Mouse (Mus musculus) stomach, embryonic 14.5 days (tissue): Measurements from ENCODE around the gene Trim17. TPM values are rescaled to one million over a fixed set of nuclear protein-coding genes. Genes with fewer than 3 reads are reported as not detected.

Experiments used
- ATAC-seq: fragments of 200-750 bp; cut with Nextera tagmentation; 2 replicates; pipeline ENCODE4 v1.8.0; 2017; ENCODE audit warnings: low read depth, moderate TSS enrichment; ENCODE audit not compliant: insufficient number of reproducible peaks, insufficient read depth, low FRiP score
- H3K27ac ChIP-seq: fragments of 300-500 bp; sonication (generic); 2 replicates; pipeline ENCODE4 v1.5.1; 2014; ENCODE audit warnings: mild to moderate bottlenecking, low read length, moderate library complexity, mixed read lengths
- H3K27me3 ChIP-seq: fragments of 300-500 bp; sonication (generic); 2 replicates; pipeline ENCODE4 v1.6.1; 2014; ENCODE audit warnings: low read length, control low read depth, mixed read lengths; ENCODE audit not compliant: control insufficient read depth, insufficient read depth
- H3K36me3 ChIP-seq: fragments of 300-500 bp; sonication (generic); 2 replicates; pipeline ENCODE4 v1.6.1; 2014; ENCODE audit warnings: mild to moderate bottlenecking, control low read depth, low read length, moderate library complexity, mixed read lengths; ENCODE audit not compliant: control insufficient read depth, insufficient read depth
- H3K4me1 ChIP-seq: fragments of 300-500 bp; sonication (generic); 2 replicates; pipeline ENCODE4 v1.6.1; 2014; ENCODE audit warnings: low read length, control low read depth, mixed read lengths; ENCODE audit not compliant: control insufficient read depth, insufficient read depth
- H3K4me2 ChIP-seq: fragments of 300-500 bp; sonication (generic); replicated peaks from 2 replicates; pipeline ENCODE4 v1.6.1; 2014; ENCODE audit warnings: low read depth, low read length, control low read depth
- H3K4me3 ChIP-seq: fragments of 300-500 bp; sonication (generic); 2 replicates; pipeline ENCODE4 v1.5.1; 2014; ENCODE audit warnings: low read depth, low read length, control low read depth
- H3K9ac ChIP-seq: fragments of 300-500 bp; sonication (generic); replicated peaks from 2 replicates; pipeline ENCODE4 v1.6.1; 2014; ENCODE audit warnings: low read depth, mild to moderate bottlenecking, control low read depth, low read length, moderate library complexity, mixed read lengths
- H3K9me3 ChIP-seq: fragments of 300-500 bp; sonication (generic); 2 replicates; pipeline ENCODE4 v1.6.1; 2016; ENCODE audit warnings: low read depth, low read length, control low read depth; ENCODE audit not compliant: control insufficient read depth
- WGBS: fragments of 180-500 bp; shearing (Covaris S2); extraction: QIAGEN DNeasy Blood & Tissue Kit; methylation state at CpG from one replicate; pipeline ENCODE4 v1.1.7; 2014; 5-methylcytosine and 5-hydroxymethylcytosine counted together
- polyA plus RNA-seq: library from polyadenylated mRNA; unstranded; fragments of >200 nt; fragmentation: Nextera tagmentation; extraction: Ambion mirVana; gene quantifications from 2 replicates; pipeline ENCODE4 v1.2.1, GENCODE M21; 2014

Trim17 gene
- polyA plus RNA-seq, 1 experiment from 2014 or later = 0.20 TPM

DNA sequence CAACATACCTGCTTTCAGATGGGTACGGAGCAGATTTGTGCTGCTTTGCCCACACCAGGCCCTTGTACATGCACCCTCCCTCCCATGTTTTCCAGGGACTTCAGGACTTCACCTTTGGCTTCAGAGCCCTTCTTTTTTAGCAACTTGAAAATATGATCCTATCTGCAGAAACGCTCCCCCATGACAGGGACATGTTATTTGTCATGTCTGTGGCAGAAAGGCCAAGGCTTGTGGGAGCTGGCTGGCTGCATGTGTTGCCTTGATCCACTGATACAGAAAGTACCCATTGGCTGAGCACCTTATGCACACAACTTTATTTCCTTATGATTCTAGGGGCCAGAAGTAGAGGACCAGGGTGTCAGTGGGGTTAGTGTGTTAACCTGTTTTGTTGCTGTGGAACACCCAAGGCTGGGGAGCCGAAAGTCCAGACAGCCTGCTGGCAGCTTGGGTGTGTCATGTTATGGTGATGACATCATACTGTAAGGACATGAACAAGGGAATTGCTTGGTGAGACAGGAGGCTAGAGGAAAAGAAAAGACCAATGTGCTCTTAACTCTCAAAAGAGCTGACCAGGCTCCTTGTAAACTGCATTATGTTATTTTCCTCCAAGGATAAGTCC, 30.9 kb downstream of the Trim17 start:
- Histone ChIP-seq H3K4me1 (no peaks in the 10 kb centered on the region), H3K9ac (no peak overlapping the region), H3K9me3 (no peaks in the 10 kb centered on the region), H3K27me3 (no peaks in the 10 kb centered on the region), H3K27ac (no peak overlapping the region), H3K4me2 (no peak overlapping the region), H3K4me3 (no peak overlapping the region), H3K36me3 (peaks cover 54% of the 10 kb centered on the region)
- ATAC-seq = no peak
- 87% methylated on average over 3 of the region's 3 CpGs for WGBS

- H3K4me1 ChIP-seq = no peaks in the 10 kb centered on the region
- H3K4me2 ChIP-seq = no peak overlapping the region
- no peaks in the 10 kb centered on the region for H3K27me3 ChIP-seq
- H3K9me3 ChIP-seq = no peaks in the 10 kb centered on the region
- peaks cover 51% of the 10 kb centered on the region for H3K36me3 ChIP-seq
- H3K27ac ChIP-seq = no peak overlapping the region
- no peak for ATAC-seq
- H3K9ac ChIP-seq = no peak overlapping the region
- H3K4me3 ChIP-seq = no peak overlapping the region
- 94% methylated on average over 4 of the region's 4 CpGs for WGBS
Measured at GRCm38 (mm10) chr11:58989166-58989565, 34.7 kb downstream of the Trim17 start.

DNA sequence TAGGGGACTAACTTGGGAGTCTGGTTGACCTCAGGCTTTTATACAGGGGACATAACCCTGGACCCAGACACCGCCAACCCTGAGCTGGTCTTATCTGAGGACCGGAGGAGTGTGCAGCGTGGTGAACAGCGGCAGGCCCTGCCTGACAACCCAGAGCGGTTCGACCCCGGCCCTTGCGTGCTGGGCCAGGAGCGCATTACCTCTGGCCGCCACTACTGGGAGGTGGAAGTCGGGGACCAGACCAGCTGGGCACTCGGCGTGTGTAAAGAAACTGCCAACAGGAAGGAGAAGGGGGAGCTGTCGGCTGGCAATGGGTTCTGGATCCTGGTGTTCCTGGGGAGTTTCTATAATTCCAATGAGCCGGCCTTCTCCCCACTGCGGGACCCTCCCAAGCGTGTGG, 35.7 kb downstream of the Trim17 start:
- no peaks in the 10 kb centered on the region for H3K4me1 ChIP-seq
- H3K4me2 ChIP-seq = no peak overlapping the region
- 90% methylated on average over 17 of the region's 17 CpGs for WGBS
- H3K9me3 ChIP-seq = no peaks in the 10 kb centered on the region
- H3K4me3 ChIP-seq = no peak overlapping the region
- no peak overlapping the region for H3K27ac ChIP-seq
- H3K36me3 ChIP-seq = peaks cover 44% of the 10 kb centered on the region
- no peak for ATAC-seq
- H3K27me3 ChIP-seq = no peaks in the 10 kb centered on the region
- no peak overlapping the region for H3K9ac ChIP-seq

DNA sequence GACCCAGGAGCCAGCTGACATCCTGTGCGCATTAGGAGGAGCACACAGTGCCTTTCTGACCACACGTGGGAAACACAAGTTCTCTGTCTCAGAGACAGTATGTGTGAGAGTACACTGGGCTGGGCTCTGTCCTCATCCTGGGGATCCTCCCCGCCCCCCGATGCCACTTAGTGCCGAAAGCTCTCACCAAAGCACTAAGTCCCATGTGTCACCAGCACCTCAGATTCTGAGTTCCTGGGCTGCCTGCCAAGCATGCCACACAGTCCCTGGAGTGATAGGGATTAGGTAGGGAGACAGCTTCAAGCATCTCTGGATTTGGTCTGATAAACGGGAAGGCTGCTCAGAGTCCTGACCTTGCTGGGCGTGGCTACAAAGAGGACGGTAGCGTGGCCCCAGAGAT, 36.3 kb downstream of the Trim17 start:
- H3K9ac ChIP-seq = no peak overlapping the region
- no peaks in the 10 kb centered on the region for H3K4me1 ChIP-seq
- H3K27me3 ChIP-seq = no peaks in the 10 kb centered on the region
- no peaks in the 10 kb centered on the region for H3K9me3 ChIP-seq
- H3K4me3 ChIP-seq = no peak overlapping the region
- no peak overlapping the region for H3K27ac ChIP-seq
- no peak for ATAC-seq
- H3K36me3 ChIP-seq = peaks cover 38% of the 10 kb centered on the region
- no peak overlapping the region for H3K4me2 ChIP-seq
- WGBS = 78% methylated on average over 9 of the region's 9 CpGs

DNA sequence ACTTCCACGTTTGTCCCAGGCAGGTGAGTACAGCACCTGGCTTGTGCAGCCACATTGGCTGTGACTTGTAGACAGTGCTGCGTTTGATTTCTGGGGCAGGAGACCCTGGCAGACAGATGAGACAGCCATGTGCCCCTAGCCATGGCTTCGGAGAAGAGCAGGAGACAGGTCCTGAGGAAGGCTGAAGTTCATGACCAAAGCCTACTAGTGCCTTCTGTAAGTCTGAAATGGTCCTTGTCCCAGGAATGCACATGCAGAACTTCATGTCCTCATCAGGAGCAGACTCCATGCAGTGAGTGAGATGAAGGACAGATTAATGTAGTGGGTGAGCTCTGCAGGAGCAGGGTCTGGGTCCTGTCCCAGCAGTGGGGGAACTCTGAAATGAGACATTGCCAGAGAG, 37.4 kb downstream of the Trim17 start:
- 80% methylated on average over 3 of the region's 3 CpGs for WGBS
- H3K36me3 ChIP-seq = peaks cover 33% of the 10 kb centered on the region
- ATAC-seq = no peak
- H3K4me3 ChIP-seq = no peak overlapping the region
- no peak overlapping the region for H3K9ac ChIP-seq
- H3K9me3 ChIP-seq = no peaks in the 10 kb centered on the region
- H3K27me3 ChIP-seq = no peaks in the 10 kb centered on the region
- no peaks in the 10 kb centered on the region for H3K4me1 ChIP-seq
- H3K27ac ChIP-seq = no peak overlapping the region
- H3K4me2 ChIP-seq = no peak overlapping the region

- Histone ChIP-seq H3K36me3 (peaks cover 23% of the 10 kb centered on the region), H3K4me1 (no peaks in the 10 kb centered on the region), H3K4me2 (no peak overlapping the region), H3K9ac (no peak overlapping the region), H3K9me3 (no peaks in the 10 kb centered on the region), H3K27me3 (no peaks in the 10 kb centered on the region), H3K27ac (no peak overlapping the region), H3K4me3 (no peak overlapping the region)
- ATAC-seq = no peak
- WGBS = 65% methylated on average over 6 of the region's 6 CpGs
Measured at GRCm38 (mm10) chr11:58993091-58993670, 38.7 kb downstream of the Trim17 start.

GRCm38 (mm10) chr11:58994337-58994826, 39.9 kb downstream of the Trim17 start:
- Histone ChIP-seq H3K4me3 (peak overlapping the region; percentile 30), H3K9ac (no peak overlapping the region), H3K27me3 (no peaks in the 10 kb centered on the region), H3K36me3 (peaks cover 15% of the 10 kb centered on the region; the same call in 1 of the 2 replicates), H3K9me3 (no peaks in the 10 kb centered on the region), H3K4me1 (0 out of 2 replicates have a peak, but pooled peaks cover 5% of the 10 kb centered on the region), H3K4me2 (peak overlapping the region; percentile 58), H3K27ac (no peak overlapping the region)
- peak; percentile 89 for ATAC-seq
- WGBS = 2% methylated on average over 31 of the region's 35 CpGs

GRCm38 (mm10) chr11:58995061-58995806, 40.7 kb downstream of the Trim17 start:
- Histone ChIP-seq H3K9me3 (no peaks in the 10 kb centered on the region), H3K9ac (no peak overlapping the region)
- 80% methylated on average over 9 of the region's 9 CpGs for WGBS

More at GRCm38 (mm10) chr11:58995061-58995806, 40.7 kb downstream of the Trim17 start:
- no peak overlapping the region for H3K4me3 ChIP-seq
- no peaks in the 10 kb centered on the region for H3K27me3 ChIP-seq
- 0 out of 2 replicates have a peak overlapping the region, but pooled peaks have one; percentile 58 for H3K4me2 ChIP-seq
- 0 out of 2 replicates have a peak, but pooled peaks cover 5% of the 10 kb centered on the region for H3K4me1 ChIP-seq
- peaks cover 7% of the 10 kb centered on the region; the same call in 1 of the 2 replicates for H3K36me3 ChIP-seq
- H3K27ac ChIP-seq = no peak overlapping the region
- ATAC-seq = no peak
